Mouse (Mus musculus): Measurements from ENCODE around the gene Zfp366.

- no peak for TF ChIP-seq CTCF (IDR thresholded peaks at IDR 0.05; ENCODE audit: low read depth, low read length)
- TF ChIP-seq POLR2A (IDR thresholded peaks at IDR 0.05; ENCODE audit: insufficient read depth, low read length): no peak
Measured at GRCm38 (mm10) chr13:99299921-99300320, 115.3 kb downstream of the Zfp366 start.

All from ES-Bruce4 (cell line).